Mouse (Mus musculus) ovary, postnatal 14 days (tissue): ENCODE results near the gene Barx1.
A peak's percentile ranks its signal among the peaks of the same experiment; 100 is the strongest.

Experiments
- DNase-seq: peaks from one replicate; pipeline ENCODE4 v3.0.0; 2022; ENCODE audit warnings: low spot score

Gene Barx1

GRCm38 (mm10) chr13:48662431-48663143 is at the start of gene Barx1:
Barx1 (plus strand) TSS chr13:48662998.
- no peak for DNase-seq

GRCm38 (mm10) chr13:48614525-48614924 is 48.3 kb upstream of the Barx1 start:
- DNase-seq, result no peak

GRCm38 (mm10) chr13:48617774-48618173 is 45.0 kb upstream of the Barx1 start:
- no peak for DNase-seq

GRCm38 (mm10) chr13:48618890-48619289 is 43.9 kb upstream of the Barx1 start:
- DNase-seq, result no peak

- no peak for DNase-seq
Observed at GRCm38 (mm10) chr13:48624968-48625398, 37.8 kb upstream of the Barx1 start.

GRCm38 (mm10) chr13:48625433-48626184 is 37.2 kb upstream of the Barx1 start, which contains the start of gene Ptpdc1:
Ptpdc1 (minus strand) TSS chr13:48625664.
- peak; percentile 94 for DNase-seq

- no peak for DNase-seq
Observed at GRCm38 (mm10) chr13:48631691-48632090, 31.1 kb upstream of the Barx1 start.

- DNase-seq, result no peak
Observed at GRCm38 (mm10) chr13:48637706-48638105, 25.1 kb upstream of the Barx1 start.

GRCm38 (mm10) chr13:48639570-48639969 is 23.2 kb upstream of the Barx1 start:
- no peak for DNase-seq

- DNase-seq, result no peak
Observed at GRCm38 (mm10) chr13:48643072-48643471, 19.7 kb upstream of the Barx1 start.

GRCm38 (mm10) chr13:48643991-48644390 is 18.8 kb upstream of the Barx1 start:
- no peak for DNase-seq

GRCm38 (mm10) chr13:48646696-48647095 is 16.1 kb upstream of the Barx1 start:
- DNase-seq, result no peak

GRCm38 (mm10) chr13:48650615-48651014 is 12.2 kb upstream of the Barx1 start:
- no peak for DNase-seq

- DNase-seq, result no peak
Observed at GRCm38 (mm10) chr13:48651132-48652065, 11.4 kb upstream of the Barx1 start.

GRCm38 (mm10) chr13:48653788-48654770 is 8.7 kb upstream of the Barx1 start:
- peak; percentile 67 for DNase-seq

GRCm38 (mm10) chr13:48655637-48656036 is 7.2 kb upstream of the Barx1 start:
- DNase-seq, result peak; percentile 60

GRCm38 (mm10) chr13:48657791-48658190 is 5.0 kb upstream of the Barx1 start:
- no peak for DNase-seq

- DNase-seq, result no peak
Observed at GRCm38 (mm10) chr13:48658588-48659253, 4.1 kb upstream of the Barx1 start.

GRCm38 (mm10) chr13:48659254-48660220 is 3.3 kb upstream of the Barx1 start:
- DNase-seq, result no peak
